Mouse (Mus musculus) frontal cortex, postnatal 14 days (tissue): ENCODE results near the gene Lgr6.

ENCODE experiments used
- DNase-seq, 2 experiments: peaks; one replicate each; pipeline ENCODE4 v3.0.0; 2022; ENCODE audit warnings: low spot score in 2 of 2

The Lgr6 gene

GRCm38 (mm10) chr1:135105124-135105523 is at the start of gene Lgr6:
Gene Lgr6 (minus strand): TSS chr1:135105276.
- DNase-seq = no peak

DNA sequence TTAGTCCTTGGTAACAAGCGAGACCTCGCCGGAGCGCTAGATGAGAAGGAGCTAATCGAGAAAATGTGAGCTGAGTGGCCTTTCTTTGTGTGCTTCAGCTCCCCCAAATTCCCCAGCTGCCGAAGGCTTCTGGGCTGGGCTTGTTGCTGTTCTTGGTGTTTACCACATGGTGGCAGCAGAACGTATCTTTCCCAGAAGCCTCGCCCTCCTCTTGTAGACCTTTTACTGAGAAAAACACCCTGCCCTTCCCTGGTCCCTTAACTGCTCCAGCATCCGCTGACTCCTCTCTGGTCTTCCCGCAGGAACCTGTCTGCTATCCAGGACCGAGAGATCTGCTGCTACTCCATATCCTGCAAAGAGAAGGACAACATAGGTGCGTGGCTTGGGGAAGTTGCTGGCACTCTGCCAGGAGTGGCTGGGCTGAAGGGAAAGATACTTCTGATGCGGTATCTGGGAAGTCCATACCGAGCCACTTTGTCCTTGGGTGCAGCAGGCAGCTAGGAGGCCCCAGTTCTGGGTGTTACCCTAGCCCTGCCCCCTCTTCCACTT is 49.4 kb upstream of the Lgr6 start:
- peak; percentile 79 to 80 for DNase-seq

- no peak for DNase-seq
These were observed 48.9 kb upstream of the Lgr6 start for GRCm38 (mm10) chr1:135154011-135154410.

DNA sequence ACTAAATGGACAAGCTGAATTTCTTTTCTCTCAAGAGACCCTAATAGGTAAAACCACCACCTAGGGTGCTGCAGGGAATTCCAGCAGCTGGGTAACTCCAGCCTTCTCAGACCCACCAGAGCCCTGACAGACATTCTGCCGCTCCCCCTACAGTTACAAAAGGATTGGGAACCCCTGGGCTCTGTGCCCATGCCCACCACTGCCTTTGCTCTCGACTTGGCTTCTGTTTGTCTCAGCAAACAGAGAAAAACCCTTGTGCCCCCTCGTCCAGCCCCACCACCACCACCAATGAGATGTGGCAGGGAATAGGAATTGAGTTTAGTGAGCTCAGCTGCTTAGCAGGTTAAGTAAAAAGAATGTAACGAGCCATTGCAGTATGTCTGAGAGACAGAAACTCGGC is 43.9 kb upstream of the Lgr6 start:
- no peak for DNase-seq

- DNase-seq = no peak
These were observed 43.4 kb upstream of the Lgr6 start for GRCm38 (mm10) chr1:135148476-135148875.

GRCm38 (mm10) chr1:135147702-135148058 is 42.6 kb upstream of the Lgr6 start:
- no peak for DNase-seq

GRCm38 (mm10) chr1:135146946-135147701 is 42.0 kb upstream of the Lgr6 start:
- DNase-seq = peak; percentile 68 to 84

DNA sequence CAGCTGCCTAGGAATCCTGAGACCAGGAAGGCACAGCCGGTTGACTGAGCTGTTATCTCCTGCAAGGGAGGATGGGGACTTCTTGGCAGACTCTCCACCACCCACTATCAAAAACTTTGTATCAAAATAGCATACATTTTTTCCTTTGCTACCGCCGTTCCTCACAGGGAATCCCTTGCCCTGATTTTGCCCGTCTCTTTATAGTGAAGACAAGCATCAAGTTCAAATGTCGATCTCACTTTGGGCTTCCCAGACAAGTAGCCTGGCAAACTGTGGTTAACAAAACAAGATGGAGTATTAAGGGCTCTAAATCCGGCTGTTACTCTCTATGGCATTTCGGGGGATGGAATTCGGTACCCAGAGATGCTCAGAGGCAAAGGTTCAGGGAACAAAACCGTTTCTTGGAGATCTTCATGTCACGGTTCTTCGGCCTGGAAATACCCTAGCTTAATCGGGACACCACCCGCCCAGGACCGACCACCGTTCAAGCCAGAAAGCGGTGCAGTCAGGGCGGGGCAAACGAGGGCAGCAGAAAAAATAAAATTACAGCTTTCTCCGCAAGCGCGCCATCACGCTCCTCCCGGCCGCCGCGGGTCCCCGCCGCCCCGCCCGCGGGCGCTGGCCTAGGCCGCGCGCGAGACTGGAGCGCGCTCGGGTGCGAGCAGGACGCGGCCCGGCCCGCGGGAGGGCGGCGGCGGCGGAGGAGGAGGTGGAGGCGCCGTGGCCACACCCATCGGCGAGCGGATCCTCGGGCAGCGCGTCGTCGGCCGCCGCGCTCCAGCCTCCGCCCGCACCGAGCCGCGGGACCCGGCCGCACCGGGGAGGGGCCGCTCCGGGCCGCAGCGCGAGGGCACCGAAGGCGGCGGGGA is 41.2 kb upstream of the Lgr6 start, which contains the start of gene Arl8a:
Arl8a (plus strand) TSS at position 748 of the 869 bp plus-strand sequence.
- peak; percentile 63 to 75 for DNase-seq

GRCm38 (mm10) chr1:135143940-135144339 is 38.9 kb upstream of the Lgr6 start:
- no peak for DNase-seq

- DNase-seq = no peak
These were observed 37.4 kb upstream of the Lgr6 start for GRCm38 (mm10) chr1:135142452-135142851.

DNA sequence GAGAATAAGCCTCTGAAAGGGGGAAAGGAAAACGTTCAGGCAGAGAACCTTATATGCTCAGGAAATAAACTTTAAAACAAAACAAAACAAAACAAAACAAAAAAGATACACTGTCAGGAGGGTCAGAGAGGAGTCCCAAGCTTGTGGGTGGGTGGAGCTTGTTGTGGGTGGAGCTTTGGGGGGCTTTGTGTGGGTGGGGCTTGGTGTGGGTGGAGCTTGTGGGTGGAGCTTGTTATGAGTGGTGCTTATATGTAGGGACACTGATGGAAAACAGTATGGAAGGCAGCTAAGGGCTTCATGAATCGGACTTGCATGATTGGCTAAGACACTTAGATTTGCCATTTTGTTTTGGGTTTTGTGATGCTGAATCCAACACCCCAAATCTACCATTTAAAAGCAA is 34.8 kb upstream of the Lgr6 start:
- DNase-seq = no peak

GRCm38 (mm10) chr1:135136500-135136899 is 31.4 kb upstream of the Lgr6 start:
- peak in 1 of 2 experiments; percentile 72 for DNase-seq

- DNase-seq = no peak
These were observed 30.2 kb upstream of the Lgr6 start for GRCm38 (mm10) chr1:135135111-135135787.

DNA sequence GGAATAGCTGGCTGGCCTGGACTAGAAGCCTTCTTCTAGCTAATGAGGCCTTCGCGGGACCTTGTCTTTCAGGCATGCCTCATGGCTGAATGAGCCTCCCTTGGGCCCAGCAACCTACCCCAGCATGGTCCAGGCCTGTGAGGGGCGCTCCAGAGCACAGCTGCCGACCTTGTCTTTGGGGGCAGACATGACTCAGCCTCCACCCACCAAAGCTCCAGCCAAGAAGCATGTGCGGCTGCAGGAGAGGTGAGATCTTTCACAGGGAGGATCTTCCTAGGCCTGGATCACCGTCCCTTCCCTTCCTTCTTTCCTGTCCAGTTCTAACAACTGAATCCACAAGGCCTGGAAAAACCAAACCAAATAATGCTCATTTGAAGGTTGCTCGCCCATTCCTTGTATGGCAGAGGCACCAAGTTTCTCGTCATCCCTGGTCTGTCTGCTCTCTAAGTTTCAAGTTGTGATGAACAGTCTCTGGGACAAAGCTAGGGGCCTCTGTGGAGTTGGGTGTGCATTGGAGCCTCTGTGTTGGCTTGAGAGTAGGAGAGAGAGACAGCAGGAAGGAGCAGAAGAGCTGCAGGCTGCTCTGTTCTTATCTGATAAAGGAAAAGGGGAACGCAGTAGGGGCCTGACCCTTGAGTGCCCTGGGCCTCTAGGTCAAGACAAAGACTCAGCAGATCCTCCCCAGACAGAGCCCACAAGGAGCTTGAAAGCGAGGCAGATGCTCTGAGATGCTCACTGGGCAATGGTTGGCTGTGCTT is 28.8 kb upstream of the Lgr6 start:
- no peak for DNase-seq

DNA sequence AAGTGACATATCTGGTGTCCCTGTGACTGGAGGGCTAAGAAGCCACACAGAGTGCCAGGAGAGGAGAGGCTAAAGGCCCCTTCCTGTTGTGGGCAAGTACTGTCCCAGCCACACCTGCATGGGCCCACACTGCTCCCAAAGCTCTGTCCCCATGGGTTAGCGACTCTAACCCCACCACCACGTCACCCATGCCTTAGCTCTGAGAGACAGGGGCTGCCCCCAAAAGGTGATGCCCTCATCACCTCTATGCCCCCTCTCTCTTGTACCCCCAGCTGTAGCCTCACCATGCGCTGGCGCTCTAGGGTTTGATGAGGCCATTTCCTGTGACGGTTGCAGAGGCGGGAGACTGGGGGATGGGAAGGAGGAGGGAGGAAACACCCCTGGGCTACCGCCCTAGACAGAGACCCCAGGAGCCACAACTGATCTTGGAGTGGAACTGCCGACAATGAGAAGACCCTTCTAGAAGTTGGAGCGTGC is 27.9 kb upstream of the Lgr6 start:
- DNase-seq = no peak

DNA sequence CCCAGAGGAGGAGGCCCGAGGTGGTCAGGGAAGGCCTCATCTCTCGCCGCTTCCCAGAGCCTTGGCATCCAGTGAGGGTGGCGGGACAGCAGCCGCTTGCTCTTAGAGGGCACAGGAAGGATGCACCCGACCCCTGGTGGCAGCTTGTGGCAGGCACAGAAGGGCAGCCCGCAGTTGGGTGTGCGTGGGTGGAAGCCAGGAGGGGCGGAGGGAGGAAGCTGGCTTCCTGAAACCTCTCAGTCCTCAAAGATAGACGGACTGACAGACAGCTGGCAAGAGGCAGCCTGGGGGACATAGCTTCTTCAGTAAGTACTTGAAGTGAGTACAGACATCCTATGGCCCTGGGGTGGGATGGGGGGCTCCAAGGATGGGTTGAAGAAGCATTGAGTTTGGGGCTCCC is 27.4 kb upstream of the Lgr6 start, which contains the start of gene Ptpn7:
Ptpn7 (plus strand) TSS at position 228 of the 400 bp plus-strand sequence.
- peak in 1 of 2 experiments; percentile 59 for DNase-seq

- no peak for DNase-seq
These were observed 26.5 kb upstream of the Lgr6 start for GRCm38 (mm10) chr1:135131560-135131959.

DNA sequence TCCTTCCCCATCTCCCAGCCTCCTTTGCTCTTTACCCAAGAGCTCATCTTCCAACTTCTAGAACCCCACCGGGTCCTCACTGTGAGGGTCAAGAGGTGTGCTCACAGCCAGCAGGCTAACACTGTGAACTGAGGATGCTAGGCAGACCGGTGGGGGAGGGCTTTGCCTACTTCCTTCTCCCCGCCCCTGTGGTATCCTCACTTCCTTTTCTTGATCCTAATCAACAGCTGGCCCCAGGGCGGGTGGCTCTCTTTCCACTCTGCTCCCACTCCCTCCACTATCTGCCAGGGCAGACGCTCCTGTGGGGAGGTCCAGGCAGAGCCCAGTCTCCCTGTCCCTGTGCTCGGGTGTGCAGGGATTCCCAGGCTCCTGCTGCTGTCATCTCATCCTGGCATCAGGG is 26.0 kb upstream of the Lgr6 start:
- no peak for DNase-seq

DNA sequence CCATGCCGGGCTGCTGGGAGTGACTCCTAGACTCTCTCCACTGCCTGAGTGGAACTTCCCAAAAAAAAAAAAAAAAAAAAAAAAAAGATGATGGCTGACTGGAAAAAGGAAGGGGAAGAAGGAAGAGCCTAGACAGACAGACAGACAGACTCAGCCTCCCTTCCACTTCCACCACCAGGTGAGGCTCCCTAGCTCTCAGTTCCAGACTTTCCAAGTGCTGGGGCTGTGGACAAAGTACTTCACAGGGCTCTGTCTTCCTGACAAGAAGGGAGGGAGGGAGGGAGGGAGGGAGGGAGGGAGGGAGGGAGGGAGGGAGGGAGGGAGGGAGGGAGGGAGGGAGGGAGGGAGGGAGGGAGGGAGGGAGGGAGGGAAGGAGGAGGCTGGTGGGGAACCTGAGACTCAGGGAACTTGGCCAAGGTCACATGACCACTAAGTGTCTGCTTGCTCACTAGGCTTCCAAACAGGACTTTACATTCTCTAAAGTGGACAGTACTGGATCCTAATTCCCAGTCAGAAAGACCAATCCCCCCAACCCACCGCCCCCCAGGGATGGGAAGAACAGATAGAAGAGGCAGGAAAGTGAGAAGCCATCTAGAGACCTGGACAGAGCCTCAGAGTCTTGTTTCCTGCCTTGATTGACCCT is 25.4 kb upstream of the Lgr6 start:
- DNase-seq = no peak

GRCm38 (mm10) chr1:135129543-135130183 is 24.6 kb upstream of the Lgr6 start:
- DNase-seq = no peak
